Mouse (Mus musculus): ENCODE measurements at regions not wholly inside any gene's neighbourhood (a gene's known extent, or its start where the extent isn't known, plus 50 kb on each side); places are given as distances from the start of the nearest gene placed in this dataset.
A peak's percentile ranks its signal among the peaks of the same experiment; 100 is the strongest.

- Histone ChIP-seq H3K27ac (ENCODE audit: low read depth, low read length) (peak overlapping the region; percentile 51; the same call in 1 of the 2 replicates), H3K4me1 (replicated peaks; ENCODE audit: control insufficient read depth, insufficient read depth, low read length) (peaks cover 8% of the 10 kb centered on the region), H3K4me3 (ENCODE audit: low read depth, low read length) (no peak overlapping the region), H3K9ac (ENCODE audit: low read length) (peak overlapping the region; percentile 47), H3K36me3 (ENCODE audit: control insufficient read depth, insufficient read depth, low read length) (no peaks in the 10 kb centered on the region), H3K4me2 (ENCODE audit: low read depth, low read length, severe bottlenecking) (peak overlapping the region; percentile 35), H3K27me3 (ENCODE audit: control insufficient read depth, insufficient read depth, low read length) (no peaks in the 10 kb centered on the region), H3K9me3 (ENCODE audit: control insufficient read depth, low read length) (no peaks in the 10 kb centered on the region)
- ATAC-seq (replicated peaks; ENCODE audit: low FRiP score), result peak; percentile 89
- WGBS, result 16% methylated on average over 8 of the region's 8 CpGs
- DNase-seq (ENCODE audit: low spot score), result peak; percentile 67
Observed at GRCm38 (mm10) chr8:79828763-79829542, 117.3 kb downstream of the Anapc10 start.

- H3K9ac ChIP-seq (ENCODE audit: low read length), result peak overlapping the region; percentile 47
- H3K36me3 ChIP-seq (ENCODE audit: control insufficient read depth, insufficient read depth, low read length), result no peaks in the 10 kb centered on the region
- peak overlapping the region; percentile 35 for H3K4me2 ChIP-seq (ENCODE audit: low read depth, low read length, severe bottlenecking)
- no peaks in the 10 kb centered on the region for H3K27me3 ChIP-seq (ENCODE audit: control insufficient read depth, insufficient read depth, low read length)
- H3K9me3 ChIP-seq (ENCODE audit: control insufficient read depth, low read length), result no peaks in the 10 kb centered on the region
- no peak overlapping the region for H3K4me3 ChIP-seq (ENCODE audit: low read depth, low read length)
- 6% methylated on average over 11 of the region's 11 CpGs for WGBS
- no peak for ATAC-seq (replicated peaks; ENCODE audit: low FRiP score)
- H3K27ac ChIP-seq (ENCODE audit: low read depth, low read length), result peak overlapping the region; percentile 51; the same call in 1 of the 2 replicates
- DNase-seq (ENCODE audit: low spot score), result no peak
- H3K4me1 ChIP-seq (replicated peaks; ENCODE audit: control insufficient read depth, insufficient read depth, low read length), result peaks cover 8% of the 10 kb centered on the region
Observed at GRCm38 (mm10) chr8:79829543-79829890, 117.9 kb downstream of the Anapc10 start.

- no peaks in the 10 kb centered on the region for H3K9me3 ChIP-seq (ENCODE audit: control insufficient read depth, low read length)
- ATAC-seq (replicated peaks; ENCODE audit: low FRiP score) (no peak), DNase-seq (ENCODE audit: low spot score) (no peak)
- H3K9ac ChIP-seq (ENCODE audit: low read length), result no peak overlapping the region
- 59% methylated on average over 19 of the region's 19 CpGs for WGBS
- H3K4me1 ChIP-seq (replicated peaks; ENCODE audit: control insufficient read depth, insufficient read depth, low read length), result peaks cover 8% of the 10 kb centered on the region
- no peak overlapping the region for H3K4me3 ChIP-seq (ENCODE audit: low read depth, low read length)
- H3K36me3 ChIP-seq (ENCODE audit: control insufficient read depth, insufficient read depth, low read length), result no peaks in the 10 kb centered on the region
- no peak overlapping the region for H3K27ac ChIP-seq (ENCODE audit: low read depth, low read length)
- H3K27me3 ChIP-seq (ENCODE audit: control insufficient read depth, insufficient read depth, low read length), result no peaks in the 10 kb centered on the region
- H3K4me2 ChIP-seq (ENCODE audit: low read depth, low read length, severe bottlenecking), result no peak overlapping the region
Observed at GRCm38 (mm10) chr8:79829941-79830633, 118.5 kb downstream of the Anapc10 start.

GRCm38 (mm10) chr8:79838961-79839360, 127.3 kb downstream of the Anapc10 start:
- no peaks in the 10 kb centered on the region for H3K27me3 ChIP-seq (ENCODE audit: control insufficient read depth, insufficient read depth, low read length)
- 83% methylated on average over 1 of the region's 1 CpGs for WGBS
- no peaks in the 10 kb centered on the region for H3K36me3 ChIP-seq (ENCODE audit: control insufficient read depth, insufficient read depth, low read length)
- no peak for DNase-seq (ENCODE audit: low spot score)
- no peak overlapping the region for H3K4me3 ChIP-seq (ENCODE audit: low read depth, low read length)
- no peak overlapping the region for H3K9ac ChIP-seq (ENCODE audit: low read length)
- no peak overlapping the region for H3K4me2 ChIP-seq (ENCODE audit: low read depth, low read length, severe bottlenecking)
- ATAC-seq (replicated peaks; ENCODE audit: low FRiP score), result no peak
- H3K9me3 ChIP-seq (ENCODE audit: control insufficient read depth, low read length), result no peaks in the 10 kb centered on the region
- H3K27ac ChIP-seq (ENCODE audit: low read depth, low read length), result no peak overlapping the region
- no peaks in the 10 kb centered on the region for H3K4me1 ChIP-seq (replicated peaks; ENCODE audit: control insufficient read depth, insufficient read depth, low read length)

DNA sequence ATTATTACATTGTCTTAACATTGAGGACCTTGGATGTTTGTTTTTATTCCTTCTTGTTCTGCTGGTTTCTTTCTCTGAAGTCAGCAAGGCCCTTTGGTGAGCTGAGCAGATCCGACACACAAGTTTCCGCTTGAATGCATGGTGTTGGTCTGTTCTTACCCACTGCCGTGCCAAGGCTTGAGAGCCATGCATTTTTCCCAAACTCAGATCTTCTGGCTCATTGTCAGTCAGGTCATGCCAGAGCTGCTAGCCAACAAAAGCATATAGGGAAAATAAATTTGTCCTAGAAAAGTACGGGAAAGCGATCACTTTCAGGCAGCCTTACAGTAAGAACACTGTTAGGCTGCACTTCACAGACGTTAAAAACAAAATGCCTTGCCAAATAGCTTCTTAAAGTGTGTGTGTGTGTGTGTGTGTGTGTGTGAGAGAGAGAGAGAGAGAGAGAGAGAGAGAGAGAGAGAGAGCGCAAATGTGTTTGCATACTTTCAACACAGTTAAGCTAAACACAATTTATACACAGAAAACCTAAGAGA, 138.4 kb downstream of the Anapc10 start:
- H3K9ac ChIP-seq (ENCODE audit: low read length), result no peak overlapping the region
- no peaks in the 10 kb centered on the region for H3K27me3 ChIP-seq (ENCODE audit: control insufficient read depth, insufficient read depth, low read length)
- H3K9me3 ChIP-seq (ENCODE audit: control insufficient read depth, low read length), result no peaks in the 10 kb centered on the region
- ATAC-seq (replicated peaks; ENCODE audit: low FRiP score) (no peak), DNase-seq (ENCODE audit: low spot score) (no peak)
- H3K4me2 ChIP-seq (ENCODE audit: low read depth, low read length, severe bottlenecking), result no peak overlapping the region
- no peak overlapping the region for H3K27ac ChIP-seq (ENCODE audit: low read depth, low read length)
- no peaks in the 10 kb centered on the region for H3K4me1 ChIP-seq (replicated peaks; ENCODE audit: control insufficient read depth, insufficient read depth, low read length)
- no peaks in the 10 kb centered on the region for H3K36me3 ChIP-seq (ENCODE audit: control insufficient read depth, insufficient read depth, low read length)
- no peak overlapping the region for H3K4me3 ChIP-seq (ENCODE audit: low read depth, low read length)
- 75% methylated on average over 7 of the region's 7 CpGs for WGBS

DNA sequence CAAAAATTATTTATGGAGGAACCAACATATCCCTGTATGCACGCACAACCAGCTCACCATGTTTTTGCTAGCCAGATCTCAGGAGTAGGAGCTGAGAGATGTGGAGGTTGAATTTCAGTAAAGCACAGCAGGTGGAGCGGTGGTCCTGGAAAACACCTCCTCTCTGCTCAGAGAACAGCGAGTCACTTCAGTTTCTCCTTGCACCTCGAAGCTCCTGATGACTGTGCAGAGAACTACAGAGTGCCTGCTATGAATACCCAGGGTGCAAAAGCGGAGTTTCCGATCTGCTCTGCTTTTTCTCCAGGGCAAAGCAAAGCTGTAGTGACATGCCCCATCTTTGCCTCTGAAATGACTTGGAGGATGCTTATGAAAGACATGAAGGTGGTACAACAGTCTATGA, 138.9 kb downstream of the Anapc10 start:
- Histone ChIP-seq H3K4me1 (replicated peaks; ENCODE audit: control insufficient read depth, insufficient read depth, low read length) (no peaks in the 10 kb centered on the region), H3K27me3 (ENCODE audit: control insufficient read depth, insufficient read depth, low read length) (no peaks in the 10 kb centered on the region), H3K9me3 (ENCODE audit: control insufficient read depth, low read length) (no peaks in the 10 kb centered on the region), H3K4me2 (ENCODE audit: low read depth, low read length, severe bottlenecking) (no peak overlapping the region), H3K27ac (ENCODE audit: low read depth, low read length) (no peak overlapping the region), H3K36me3 (ENCODE audit: control insufficient read depth, insufficient read depth, low read length) (no peaks in the 10 kb centered on the region), H3K9ac (ENCODE audit: low read length) (no peak overlapping the region), H3K4me3 (ENCODE audit: low read depth, low read length) (no peak overlapping the region)
- ATAC-seq (replicated peaks; ENCODE audit: low FRiP score) (no peak), DNase-seq (ENCODE audit: low spot score) (no peak)
- 75% methylated on average over 6 of the region's 6 CpGs for WGBS

- Histone ChIP-seq H3K9ac (ENCODE audit: low read length) (no peak overlapping the region), H3K4me2 (ENCODE audit: low read depth, low read length, severe bottlenecking) (no peak overlapping the region), H3K27ac (ENCODE audit: low read depth, low read length) (no peak overlapping the region), H3K4me3 (ENCODE audit: low read depth, low read length) (no peak overlapping the region), H3K9me3 (ENCODE audit: control insufficient read depth, low read length) (no peaks in the 10 kb centered on the region), H3K36me3 (ENCODE audit: control insufficient read depth, insufficient read depth, low read length) (no peaks in the 10 kb centered on the region), H3K27me3 (ENCODE audit: control insufficient read depth, insufficient read depth, low read length) (no peaks in the 10 kb centered on the region), H3K4me1 (replicated peaks; ENCODE audit: control insufficient read depth, insufficient read depth, low read length) (no peaks in the 10 kb centered on the region)
- 59% methylated on average over 7 of the region's 7 CpGs for WGBS
- ATAC-seq (replicated peaks; ENCODE audit: low FRiP score) (no peak), DNase-seq (ENCODE audit: low spot score) (no peak)
Observed at GRCm38 (mm10) chr8:79872416-79873077, 160.9 kb downstream of the Anapc10 start.

- Histone ChIP-seq H3K9me3 (ENCODE audit: control insufficient read depth, low read length) (no peaks in the 10 kb centered on the region), H3K4me3 (ENCODE audit: low read depth, low read length) (no peak overlapping the region), H3K4me1 (replicated peaks; ENCODE audit: control insufficient read depth, insufficient read depth, low read length) (0 out of 2 replicates have a peak, but pooled peaks cover 2% of the 10 kb centered on the region), H3K36me3 (ENCODE audit: control insufficient read depth, insufficient read depth, low read length) (no peaks in the 10 kb centered on the region), H3K9ac (ENCODE audit: low read length) (no peak overlapping the region), H3K27ac (ENCODE audit: low read depth, low read length) (no peak overlapping the region), H3K4me2 (ENCODE audit: low read depth, low read length, severe bottlenecking) (no peak overlapping the region), H3K27me3 (ENCODE audit: control insufficient read depth, insufficient read depth, low read length) (no peaks in the 10 kb centered on the region)
- DNase-seq (ENCODE audit: low spot score), result no peak
- no peak for ATAC-seq (replicated peaks; ENCODE audit: low FRiP score)
- WGBS, result 74% methylated on average over 6 of the region's 6 CpGs
Observed at GRCm38 (mm10) chr8:79907971-79908370, 149.8 kb downstream of the Hhip start.
